ENCODE assay signal across 24 mouse cellular contexts in genomic region chr16:27915422-27915821, GRCm38 (mm10).
DNase-seq lines count a peak whose midpoint lies in the region; ATAC-seq lines count a peak whose summit lies in the region.
"Had no signal": no experiment of that assay in that cellular context is flagged by ENCODE, and none has a peak within 500 bp of the region (broad histone marks: within the 10 kb centered on the region; RNA-seq: fewer than 3 reads in every experiment).

No protein-coding gene starts in this region.

- H3K27me3 ChIP-seq in hindbrain, embryonic 13.5 days: no peaks in the 10 kb centered on the region
- no peaks in the 10 kb centered on the region for H3K27me3 ChIP-seq in hindbrain, embryonic 16.5 days (replicated peaks; ENCODE audit: control insufficient read depth, insufficient read depth, low read length)
- no peaks in the 10 kb centered on the region for H3K27me3 ChIP-seq in midbrain, embryonic 14.5 days (ENCODE audit: control insufficient read depth, insufficient read depth, low read length)
- no peaks in the 10 kb centered on the region for H3K27me3 ChIP-seq in midbrain, embryonic 11.5 days (ENCODE audit: control insufficient read depth, insufficient read depth, low read length)
- H3K27me3 ChIP-seq in neural tube, embryonic 13.5 days: no peaks in the 10 kb centered on the region
- no peaks in the 10 kb centered on the region for H3K27me3 ChIP-seq in neural tube, embryonic 15.5 days (replicated peaks)
- H3K27me3 ChIP-seq: CH12.LX; embryonic facial prominence, embryonic 12.5 days; forebrain, embryonic 13.5 days; forebrain, embryonic 15.5 days; Patski had no signal

- H3K4me3 ChIP-seq in hindbrain, embryonic 13.5 days: no peak overlapping the region
- no peak overlapping the region for H3K4me3 ChIP-seq in hindbrain, embryonic 16.5 days (ENCODE audit: low read length)
- H3K4me3 ChIP-seq in midbrain, embryonic 14.5 days (replicated peaks; ENCODE audit: low read depth, low read length): no peak overlapping the region
- no peak overlapping the region for H3K4me3 ChIP-seq in midbrain, embryonic 11.5 days (ENCODE audit: low read depth, low read length)
- H3K4me3 ChIP-seq in neural tube, embryonic 13.5 days: no peak overlapping the region
- no peak overlapping the region for H3K4me3 ChIP-seq in neural tube, embryonic 15.5 days (replicated peaks)
- H3K4me3 ChIP-seq: embryonic facial prominence, embryonic 10.5 days; embryonic facial prominence, embryonic 12.5 days; forebrain, embryonic 13.5 days; forebrain, embryonic 15.5 days had no signal

- no peaks in the 10 kb centered on the region for H3K9me3 ChIP-seq in hindbrain, embryonic 13.5 days
- H3K9me3 ChIP-seq in hindbrain, embryonic 16.5 days (ENCODE audit: control insufficient read depth, low read length): no peaks in the 10 kb centered on the region
- H3K9me3 ChIP-seq in midbrain, embryonic 14.5 days (ENCODE audit: control insufficient read depth, low read length): no peaks in the 10 kb centered on the region
- no peaks in the 10 kb centered on the region for H3K9me3 ChIP-seq in midbrain, embryonic 11.5 days (ENCODE audit: control insufficient read depth, low read length)
- no peaks in the 10 kb centered on the region for H3K9me3 ChIP-seq in neural tube, embryonic 13.5 days
- H3K9me3 ChIP-seq in neural tube, embryonic 15.5 days (replicated peaks): no peaks in the 10 kb centered on the region
- H3K9me3 ChIP-seq: embryonic facial prominence, embryonic 10.5 days; embryonic facial prominence, embryonic 12.5 days; forebrain, embryonic 13.5 days; forebrain, embryonic 15.5 days; G1E had no signal

- no peaks in the 10 kb centered on the region for H3K36me3 ChIP-seq in hindbrain, embryonic 13.5 days
- H3K36me3 ChIP-seq in hindbrain, embryonic 16.5 days (ENCODE audit: control insufficient read depth, insufficient read depth, low read length): no peaks in the 10 kb centered on the region
- no peaks in the 10 kb centered on the region for H3K36me3 ChIP-seq in midbrain, embryonic 14.5 days (ENCODE audit: control insufficient read depth, insufficient read depth, low read length)
- no peaks in the 10 kb centered on the region for H3K36me3 ChIP-seq in midbrain, embryonic 11.5 days (ENCODE audit: control insufficient read depth, insufficient read depth, low read length)
- H3K36me3 ChIP-seq in neural tube, embryonic 13.5 days: no peaks in the 10 kb centered on the region
- no peaks in the 10 kb centered on the region for H3K36me3 ChIP-seq in neural tube, embryonic 15.5 days
- H3K36me3 ChIP-seq: embryonic facial prominence, embryonic 10.5 days; embryonic facial prominence, embryonic 12.5 days; forebrain, embryonic 15.5 days; G1E had no signal

- no peak overlapping the region for H3K4me2 ChIP-seq in hindbrain, embryonic 13.5 days
- no peak overlapping the region for H3K4me2 ChIP-seq in hindbrain, embryonic 16.5 days (ENCODE audit: low read length)
- H3K4me2 ChIP-seq in midbrain, embryonic 14.5 days (ENCODE audit: low read length): no peak overlapping the region
- H3K4me2 ChIP-seq in midbrain, embryonic 11.5 days: no peak overlapping the region
- H3K4me2 ChIP-seq in neural tube, embryonic 13.5 days: no peak overlapping the region
- H3K4me2 ChIP-seq in neural tube, embryonic 15.5 days: no peak overlapping the region
- H3K4me2 ChIP-seq: embryonic facial prominence, embryonic 12.5 days; forebrain, embryonic 13.5 days; forebrain, embryonic 15.5 days had no signal

- ATAC-seq in hindbrain, embryonic 13.5 days (ENCODE audit: low FRiP score): peak; percentile 54; the same call in 1 of the 2 replicates
- no peak for ATAC-seq in hindbrain, embryonic 16.5 days
- no peak for ATAC-seq in midbrain, embryonic 14.5 days (ENCODE audit: low FRiP score, low TSS enrichment)
- ATAC-seq in midbrain, embryonic 11.5 days (ENCODE audit: low FRiP score): no peak
- peak; percentile 53; the same call in 1 of the 2 replicates for ATAC-seq in neural tube, embryonic 13.5 days (ENCODE audit: low read depth)
- ATAC-seq in neural tube, embryonic 15.5 days (ENCODE audit: low FRiP score): no peak
- ATAC-seq: activated CD4-positive, CD25-positive, alpha-beta regulatory T cell, adult 4 months; CD4-positive, CD25-positive, alpha-beta regulatory T cell, adult 4 months; forebrain, embryonic 13.5 days; forebrain, embryonic 15.5 days; Patski had no signal

- DNase-seq in midbrain, embryonic 14.5 days: peak; percentile 0
- DNase-seq in midbrain, embryonic 11.5 days (ENCODE audit: low spot score, missing footprints): no peak
- DNase-seq: adrenal gland, adult 8-10 months; adrenal gland, postnatal 14 days; adrenal gland, postnatal 36 days; B cell, adult 2 months; cerebellum, adult 11-12 months; cerebellum, adult 2 months; cerebellum, adult 9-10 months; cerebellum, postnatal 10 days; cerebellum, postnatal 25 days had no signal

- 83% methylated on average over 1 of the region's 1 CpGs for WGBS in hindbrain, embryonic 13.5 days
- WGBS in hindbrain, embryonic 16.5 days: 88% methylated on average over 1 of the region's 1 CpGs
- 92% methylated on average over 1 of the region's 1 CpGs for WGBS in midbrain, embryonic 14.5 days
- 94% methylated on average over 1 of the region's 1 CpGs for WGBS in midbrain, embryonic 11.5 days
- 62% methylated on average over 1 of the region's 1 CpGs for WGBS in neural tube, embryonic 13.5 days
- 44% methylated on average over 1 of the region's 1 CpGs for WGBS in neural tube, embryonic 15.5 days

- no peak overlapping the region for H3K27ac ChIP-seq in hindbrain, embryonic 13.5 days
- H3K27ac ChIP-seq in hindbrain, embryonic 16.5 days (ENCODE audit: low read depth, low read length): no peak overlapping the region
- no peak overlapping the region for H3K27ac ChIP-seq in midbrain, embryonic 14.5 days (replicated peaks; ENCODE audit: low read depth, low read length)
- H3K27ac ChIP-seq in midbrain, embryonic 11.5 days (ENCODE audit: low read depth, low read length): no peak overlapping the region
- no peak overlapping the region for H3K27ac ChIP-seq in neural tube, embryonic 13.5 days (replicated peaks)
- H3K27ac ChIP-seq in neural tube, embryonic 15.5 days (replicated peaks): no peak overlapping the region
- H3K27ac ChIP-seq: embryonic facial prominence, embryonic 10.5 days; embryonic facial prominence, embryonic 12.5 days; forebrain, embryonic 13.5 days; forebrain, embryonic 15.5 days had no signal

- no peak overlapping the region for H3K9ac ChIP-seq in hindbrain, embryonic 13.5 days
- H3K9ac ChIP-seq in hindbrain, embryonic 16.5 days (ENCODE audit: low read depth, low read length): no peak overlapping the region
- H3K9ac ChIP-seq in midbrain, embryonic 14.5 days (replicated peaks; ENCODE audit: low read length): no peak overlapping the region
- no peak overlapping the region for H3K9ac ChIP-seq in midbrain, embryonic 11.5 days (ENCODE audit: low read length)
- no peak overlapping the region for H3K9ac ChIP-seq in neural tube, embryonic 13.5 days
- no peak overlapping the region for H3K9ac ChIP-seq in neural tube, embryonic 15.5 days (replicated peaks)
- H3K9ac ChIP-seq: embryonic facial prominence, embryonic 12.5 days; forebrain, embryonic 13.5 days; forebrain, embryonic 15.5 days had no signal

- no peaks in the 10 kb centered on the region for H3K4me1 ChIP-seq in hindbrain, embryonic 13.5 days (replicated peaks)
- H3K4me1 ChIP-seq in hindbrain, embryonic 16.5 days (ENCODE audit: control insufficient read depth, insufficient read depth, low read depth, low read length): no peaks in the 10 kb centered on the region
- no peaks in the 10 kb centered on the region for H3K4me1 ChIP-seq in midbrain, embryonic 14.5 days (ENCODE audit: control insufficient read depth, insufficient read depth, low read length)
- no peaks in the 10 kb centered on the region for H3K4me1 ChIP-seq in midbrain, embryonic 11.5 days (ENCODE audit: control insufficient read depth, insufficient read depth, low read length)
- H3K4me1 ChIP-seq in neural tube, embryonic 13.5 days (replicated peaks): no peaks in the 10 kb centered on the region; the same call in 1 of the 2 replicates
- H3K4me1 ChIP-seq in neural tube, embryonic 15.5 days: no peaks in the 10 kb centered on the region
- H3K4me1 ChIP-seq: embryonic facial prominence, embryonic 10.5 days; embryonic facial prominence, embryonic 12.5 days; forebrain, embryonic 13.5 days; forebrain, embryonic 15.5 days had no signal

Comparison
In these comparisons a context has a peak if more than half of its experiments do, and no peak if none do; other contexts are left out.
1. ATAC-seq: peak in hindbrain, embryonic 13.5 days (single experiment) and neural tube, embryonic 13.5 days (single experiment); none in hindbrain, embryonic 16.5 days (single experiment), midbrain, embryonic 14.5 days (single experiment), midbrain, embryonic 11.5 days (single experiment) and neural tube, embryonic 15.5 days (single experiment).